Mouse (Mus musculus): ENCODE data around the gene Tns1. TPM values are rescaled to one million over a fixed set of nuclear protein-coding genes. Genes with fewer than 3 reads are reported as not detected.

The Tns1 gene
- polyA plus RNA-seq, 1 experiment = 118 TPM

GRCm38 (mm10) chr1:73915218-73916070, 208.8 kb downstream of the Tns1 start:
- H3K79me3 ChIP-seq (ENCODE audit: low read depth) = no peaks in the 10 kb centered on the region
- peaks cover 79% of the 10 kb centered on the region for H3K36me3 ChIP-seq (ENCODE audit: control insufficient read depth, insufficient read depth)
- TF ChIP-seq MYOD1 (IDR thresholded peaks at IDR 0.05; ENCODE audit: control insufficient read depth, insufficient read length, low read depth) (no peak), USF1 (IDR thresholded peaks at IDR 0.05; ENCODE audit: low read depth) (no peak), CTCF (IDR thresholded peaks at IDR 0.05; ENCODE audit: control insufficient read depth, insufficient read depth, insufficient read length) (no peak), CEBPB (IDR thresholded peaks at IDR 0.05; ENCODE audit: low read depth) (no peak), MAX (IDR thresholded peaks at IDR 0.05) (no peak), MYOG (IDR thresholded peaks at IDR 0.05; ENCODE audit: control insufficient read depth, extremely low read depth, insufficient read length) (no peak), FOSL1 (IDR thresholded peaks at IDR 0.05; ENCODE audit: insufficient read depth, low read length, poor library complexity, severe bottlenecking) (no peak)
- no peak overlapping the region for H3ac ChIP-seq (ENCODE audit: control insufficient read depth, insufficient read length, low read depth)
- no peaks in the 10 kb centered on the region for H3K79me2 ChIP-seq (ENCODE audit: control insufficient read depth, insufficient read depth)
- H3K4me3 ChIP-seq (ENCODE audit: insufficient read depth, poor library complexity, severe bottlenecking) = no peak overlapping the region
- no peaks in the 10 kb centered on the region for H3K27me3 ChIP-seq (ENCODE audit: control insufficient read depth, insufficient read depth, insufficient read length)

GRCm38 (mm10) chr1:73914076-73914475, 210.2 kb downstream of the Tns1 start:
- Histone ChIP-seq H3K4me3 (ENCODE audit: insufficient read depth, poor library complexity, severe bottlenecking) (no peak overlapping the region), H3K79me3 (ENCODE audit: low read depth) (no peaks in the 10 kb centered on the region), H3K27me3 (ENCODE audit: control insufficient read depth, insufficient read depth, insufficient read length) (no peaks in the 10 kb centered on the region), H3K36me3 (ENCODE audit: control insufficient read depth, insufficient read depth) (peaks cover 65% of the 10 kb centered on the region), H3ac (ENCODE audit: control insufficient read depth, insufficient read length, low read depth) (no peak overlapping the region), H3K79me2 (ENCODE audit: control insufficient read depth, insufficient read depth) (no peaks in the 10 kb centered on the region)
- TF ChIP-seq CTCF (IDR thresholded peaks at IDR 0.05; ENCODE audit: control insufficient read depth, insufficient read depth, insufficient read length) (no peak), USF1 (IDR thresholded peaks at IDR 0.05; ENCODE audit: low read depth) (no peak), MYOG (IDR thresholded peaks at IDR 0.05; ENCODE audit: control insufficient read depth, extremely low read depth, insufficient read length) (no peak), MAX (IDR thresholded peaks at IDR 0.05) (no peak), CEBPB (IDR thresholded peaks at IDR 0.05; ENCODE audit: low read depth) (no peak), FOSL1 (IDR thresholded peaks at IDR 0.05; ENCODE audit: insufficient read depth, low read length, poor library complexity, severe bottlenecking) (no peak), MYOD1 (IDR thresholded peaks at IDR 0.05; ENCODE audit: control insufficient read depth, insufficient read length, low read depth) (no peak)

GRCm38 (mm10) chr1:73913071-73914005, 210.9 kb downstream of the Tns1 start:
- H3ac ChIP-seq (ENCODE audit: control insufficient read depth, insufficient read length, low read depth) = no peak overlapping the region
- no peaks in the 10 kb centered on the region for H3K79me3 ChIP-seq (ENCODE audit: low read depth)
- no peaks in the 10 kb centered on the region for H3K27me3 ChIP-seq (ENCODE audit: control insufficient read depth, insufficient read depth, insufficient read length)
- H3K79me2 ChIP-seq (ENCODE audit: control insufficient read depth, insufficient read depth) = no peaks in the 10 kb centered on the region
- no peak overlapping the region for H3K4me3 ChIP-seq (ENCODE audit: insufficient read depth, poor library complexity, severe bottlenecking)
- TF ChIP-seq CTCF (IDR thresholded peaks at IDR 0.05; ENCODE audit: control insufficient read depth, insufficient read depth, insufficient read length) = no peak
- no peak for TF ChIP-seq MYOG (IDR thresholded peaks at IDR 0.05; ENCODE audit: control insufficient read depth, extremely low read depth, insufficient read length)
- no peak for TF ChIP-seq MYOD1 (IDR thresholded peaks at IDR 0.05; ENCODE audit: control insufficient read depth, insufficient read length, low read depth)
- no peak for TF ChIP-seq CEBPB (IDR thresholded peaks at IDR 0.05; ENCODE audit: low read depth)
- no peak for TF ChIP-seq USF1 (IDR thresholded peaks at IDR 0.05; ENCODE audit: low read depth)
- no peak for TF ChIP-seq FOSL1 (IDR thresholded peaks at IDR 0.05; ENCODE audit: insufficient read depth, low read length, poor library complexity, severe bottlenecking)
- TF ChIP-seq MAX (IDR thresholded peaks at IDR 0.05) = no peak
- H3K36me3 ChIP-seq (ENCODE audit: control insufficient read depth, insufficient read depth) = peaks cover 58% of the 10 kb centered on the region

GRCm38 (mm10) chr1:73912466-73912865, 211.8 kb downstream of the Tns1 start:
- Histone ChIP-seq H3ac (ENCODE audit: control insufficient read depth, insufficient read length, low read depth) (no peak overlapping the region), H3K4me3 (ENCODE audit: insufficient read depth, poor library complexity, severe bottlenecking) (no peak overlapping the region), H3K36me3 (ENCODE audit: control insufficient read depth, insufficient read depth) (peaks cover 49% of the 10 kb centered on the region), H3K79me3 (ENCODE audit: low read depth) (no peaks in the 10 kb centered on the region), H3K79me2 (ENCODE audit: control insufficient read depth, insufficient read depth) (no peaks in the 10 kb centered on the region), H3K27me3 (ENCODE audit: control insufficient read depth, insufficient read depth, insufficient read length) (no peaks in the 10 kb centered on the region)
- TF ChIP-seq MYOD1 (IDR thresholded peaks at IDR 0.05; ENCODE audit: control insufficient read depth, insufficient read length, low read depth) = no peak
- TF ChIP-seq MYOG (IDR thresholded peaks at IDR 0.05; ENCODE audit: control insufficient read depth, extremely low read depth, insufficient read length) = no peak
- no peak for TF ChIP-seq CTCF (IDR thresholded peaks at IDR 0.05; ENCODE audit: control insufficient read depth, insufficient read depth, insufficient read length)
- no peak for TF ChIP-seq FOSL1 (IDR thresholded peaks at IDR 0.05; ENCODE audit: insufficient read depth, low read length, poor library complexity, severe bottlenecking)
- no peak for TF ChIP-seq MAX (IDR thresholded peaks at IDR 0.05)
- no peak for TF ChIP-seq CEBPB (IDR thresholded peaks at IDR 0.05; ENCODE audit: low read depth)
- TF ChIP-seq USF1 (IDR thresholded peaks at IDR 0.05; ENCODE audit: low read depth) = no peak

- Histone ChIP-seq H3K27me3 (ENCODE audit: control insufficient read depth, insufficient read depth, insufficient read length) (no peaks in the 10 kb centered on the region), H3K79me3 (ENCODE audit: low read depth) (no peaks in the 10 kb centered on the region), H3ac (ENCODE audit: control insufficient read depth, insufficient read length, low read depth) (no peak overlapping the region), H3K36me3 (ENCODE audit: control insufficient read depth, insufficient read depth) (peaks cover 45% of the 10 kb centered on the region), H3K4me3 (ENCODE audit: insufficient read depth, poor library complexity, severe bottlenecking) (no peak overlapping the region), H3K79me2 (ENCODE audit: control insufficient read depth, insufficient read depth) (no peaks in the 10 kb centered on the region)
- TF ChIP-seq MAX (IDR thresholded peaks at IDR 0.05) = no peak
- no peak for TF ChIP-seq MYOD1 (IDR thresholded peaks at IDR 0.05; ENCODE audit: control insufficient read depth, insufficient read length, low read depth)
- no peak for TF ChIP-seq CTCF (IDR thresholded peaks at IDR 0.05; ENCODE audit: control insufficient read depth, insufficient read depth, insufficient read length)
Measured at GRCm38 (mm10) chr1:73911981-73912380, 212.3 kb downstream of the Tns1 start.

All from C2C12 (cell line).